Mouse (Mus musculus): Measurements from ENCODE around the gene Pim3.

GRCm38 (mm10) chr15:88860781-88861180, 1.2 kb upstream of the Pim3 start:
- TF ChIP-seq POLR2A (IDR thresholded peaks at IDR 0.05; ENCODE audit: low read depth, low read length) (no peak), CTCF (conservative IDR thresholded peaks at IDR 0.05; ENCODE audit: insufficient read depth, insufficient read length, low read depth, low read length) (no peak)
